Comparison of ENCODE assay signal across 8 mouse cellular contexts in genomic region chr5:142974598-142975121, GRCm38 (mm10). TPM values are rescaled to one million over a fixed set of nuclear protein-coding genes. Genes with fewer than 3 reads are reported as not detected.
A peak's percentile ranks its signal among the peaks of the same experiment; 100 is the strongest.
DNase-seq lines count a peak whose midpoint lies in the region; ATAC-seq and TF ChIP-seq lines count a peak whose summit lies in the region.

No protein-coding gene starts in this region.

- peak; percentile 59 to 60 for DNase-seq in B cell, adult 2 months
- DNase-seq in left cerebral cortex, postnatal 25 days (ENCODE audit: low spot score in 2 of 2): peak; percentile 75 to 90
- peak; percentile 26 for DNase-seq in thymus, postnatal 0 days (ENCODE audit: low spot score)
- DNase-seq in urinary bladder, postnatal 10 days (ENCODE audit: low spot score): no peak

- H3K4me3 ChIP-seq in ES-Bruce4 (ENCODE audit: low read depth, low read length): peak overlapping the region; percentile 18
- peak overlapping the region; percentile 18 for H3K4me3 ChIP-seq in forebrain, embryonic 13.5 days
- H3K4me3 ChIP-seq in hindbrain, embryonic 13.5 days: 0 out of 2 replicates have a peak overlapping the region, but pooled peaks have one; percentile 7
- no peak overlapping the region for H3K4me3 ChIP-seq in midbrain, embryonic 16.5 days (ENCODE audit: low read depth, low read length)

- no peaks in the 10 kb centered on the region for H3K9me3 ChIP-seq in ES-Bruce4 (replicated peaks; ENCODE audit: control insufficient read depth, insufficient read depth, low read length, poor library complexity, severe bottlenecking)
- H3K9me3 ChIP-seq in forebrain, embryonic 13.5 days (replicated peaks): no peaks in the 10 kb centered on the region
- H3K9me3 ChIP-seq in hindbrain, embryonic 13.5 days: no peaks in the 10 kb centered on the region
- H3K9me3 ChIP-seq in midbrain, embryonic 16.5 days (replicated peaks; ENCODE audit: control insufficient read depth, low read length, poor library complexity, severe bottlenecking): no peaks in the 10 kb centered on the region

- no peaks in the 10 kb centered on the region for H3K4me1 ChIP-seq in ES-Bruce4 (ENCODE audit: control insufficient read depth, insufficient read depth, low read length)
- peaks cover 18% of the 10 kb centered on the region for H3K4me1 ChIP-seq in forebrain, embryonic 13.5 days
- peaks cover 30% of the 10 kb centered on the region for H3K4me1 ChIP-seq in hindbrain, embryonic 13.5 days (replicated peaks)
- no peaks in the 10 kb centered on the region for H3K4me1 ChIP-seq in midbrain, embryonic 16.5 days (ENCODE audit: control insufficient read depth, insufficient read depth, low read length)

- no peak for TF ChIP-seq POLR2A in ES-Bruce4 (IDR thresholded peaks at IDR 0.05; ENCODE audit: insufficient read depth, low read length)

- H3K27me3 ChIP-seq in ES-Bruce4 (ENCODE audit: control insufficient read depth, insufficient read depth, low read length, poor library complexity, severe bottlenecking): no peaks in the 10 kb centered on the region
- H3K27me3 ChIP-seq in forebrain, embryonic 13.5 days: no peaks in the 10 kb centered on the region
- no peaks in the 10 kb centered on the region for H3K27me3 ChIP-seq in hindbrain, embryonic 13.5 days
- no peaks in the 10 kb centered on the region for H3K27me3 ChIP-seq in midbrain, embryonic 16.5 days (ENCODE audit: control insufficient read depth, insufficient read depth, low read depth, low read length)

- peaks cover 21% of the 10 kb centered on the region for H3K36me3 ChIP-seq in ES-Bruce4 (ENCODE audit: control insufficient read depth, insufficient read depth, low read length, poor library complexity, severe bottlenecking)
- peaks cover 46% of the 10 kb centered on the region for H3K36me3 ChIP-seq in forebrain, embryonic 13.5 days (ENCODE audit: poor library complexity, severe bottlenecking)
- peaks cover 47% of the 10 kb centered on the region for H3K36me3 ChIP-seq in hindbrain, embryonic 13.5 days
- peaks cover 35% of the 10 kb centered on the region for H3K36me3 ChIP-seq in midbrain, embryonic 16.5 days (ENCODE audit: control insufficient read depth, insufficient read depth, low read length)

- H3K27ac ChIP-seq in ES-Bruce4 (ENCODE audit: insufficient read depth, low read length): no peak overlapping the region
- H3K27ac ChIP-seq in forebrain, embryonic 13.5 days: peak overlapping the region; percentile 87
- peak overlapping the region; percentile 69 for H3K27ac ChIP-seq in hindbrain, embryonic 13.5 days
- peak overlapping the region; percentile 51 for H3K27ac ChIP-seq in midbrain, embryonic 16.5 days (ENCODE audit: low read length)

- 15% methylated on average over 18 of the region's 18 CpGs for WGBS in forebrain, embryonic 13.5 days
- WGBS in hindbrain, embryonic 13.5 days: 8% methylated on average over 18 of the region's 18 CpGs
- WGBS in midbrain, embryonic 16.5 days: 9% methylated on average over 18 of the region's 18 CpGs

- intact Hi-C loops in left cerebral cortex, postnatal 25 days (cut with DNase I): no loop called here

- no peak for TF ChIP-seq CTCF in ES-Bruce4 (IDR thresholded peaks at IDR 0.05; ENCODE audit: low read depth, low read length)

- no peak overlapping the region for H3K9ac ChIP-seq in ES-Bruce4 (ENCODE audit: low read depth, poor library complexity, severe bottlenecking)
- H3K9ac ChIP-seq in forebrain, embryonic 13.5 days: peak overlapping the region; percentile 45
- 0 out of 2 replicates have a peak overlapping the region, but pooled peaks have one; percentile 19 for H3K9ac ChIP-seq in hindbrain, embryonic 13.5 days
- H3K9ac ChIP-seq in midbrain, embryonic 16.5 days (ENCODE audit: low read depth, low read length): no peak overlapping the region

- peak; percentile 92 for ATAC-seq in forebrain, embryonic 13.5 days
- peak; percentile 87 for ATAC-seq in hindbrain, embryonic 13.5 days (ENCODE audit: low FRiP score)
- ATAC-seq in midbrain, embryonic 16.5 days: peak; percentile 71

- peak overlapping the region; percentile 47 for H3K4me2 ChIP-seq in forebrain, embryonic 13.5 days
- H3K4me2 ChIP-seq in hindbrain, embryonic 13.5 days: peak overlapping the region; percentile 33
- peak overlapping the region; percentile 15; the same call in 1 of the 2 replicates for H3K4me2 ChIP-seq in midbrain, embryonic 16.5 days (ENCODE audit: low read length)

- TF ChIP-seq EP300 in ES-Bruce4 (IDR thresholded peaks at IDR 0.05; ENCODE audit: insufficient read depth, low read depth, low read length): no peak

RNA-seq across cellular contexts. Expression of gene Fscn1, which starts 14.5 kb away (rescaled TPM):
- 139 and 155 TPM in 2 replicates for polyA plus RNA-seq in ES-Bruce4 (2011; ENCODE audit: insufficient read depth, insufficient read length, low read depth, missing spikeins)
- 521 and 522 TPM in 2 replicates for polyA plus RNA-seq in forebrain, embryonic 13.5 days (2015; fragmentation: Nextera tagmentation; extraction: Ambion mirVana)
- 484 and 516 TPM in 2 replicates for polyA plus RNA-seq in hindbrain, embryonic 13.5 days (2015; fragmentation: Nextera tagmentation; extraction: Ambion mirVana)
- 100 to 1,000 TPM; 384 to 450 TPM for total RNA-seq in left cerebral cortex, postnatal 25 days (2021)
- 493 and 557 TPM in 2 replicates for polyA plus RNA-seq in midbrain, embryonic 16.5 days (2015; fragmentation: Nextera tagmentation; extraction: Ambion mirVana)
- 33.5 and 37.0 TPM in 2 replicates for polyA plus RNA-seq in thymus, postnatal 0 days (2015; fragmentation: Nextera tagmentation; extraction: Ambion mirVana)

Comparison
In these comparisons a context has a peak if more than half of its experiments do, and no peak if none do; other contexts are left out.
1. H3K9ac ChIP-seq: peak in forebrain, embryonic 13.5 days (single experiment) and hindbrain, embryonic 13.5 days (single experiment); none in ES-Bruce4 (single experiment) and midbrain, embryonic 16.5 days (single experiment).
2. Peak in every context shown above with its lines, with median percentiles within 50 percentile points of each other: ATAC-seq and H3K4me2 ChIP-seq.